Mouse (Mus musculus): ENCODE data around the gene Josd2. TPM values are rescaled to one million over a fixed set of nuclear protein-coding genes. Genes with fewer than 3 reads are reported as not detected.
A peak's percentile ranks its signal among the peaks of the same experiment; 100 is the strongest.

The Josd2 gene
- polyA plus RNA-seq, 1 experiment = 124 TPM

- Histone ChIP-seq H3K4me1 (ENCODE audit: control insufficient read depth, insufficient read depth, insufficient read length) (0 out of 2 replicates have a peak, but pooled peaks cover 4% of the 10 kb centered on the region), H3K4me3 (ENCODE audit: extremely low read depth, insufficient read depth, insufficient read length) (no peak overlapping the region), H3K27ac (ENCODE audit: insufficient read depth, low read length) (no peak overlapping the region), H3K27me3 (ENCODE audit: control insufficient read depth, insufficient read depth, low read length) (peaks cover 5% of the 10 kb centered on the region; the same call in 1 of the 2 replicates), H3K36me3 (ENCODE audit: control insufficient read depth, insufficient read depth, low read length) (no peaks in the 10 kb centered on the region)
- no peak for TF ChIP-seq POLR2A (IDR thresholded peaks at IDR 0.05; ENCODE audit: low read depth, low read length)
- TF ChIP-seq CTCF (IDR thresholded peaks at IDR 0.05; ENCODE audit: extremely low read depth, insufficient read depth, insufficient read length, insufficient replicate concordance) = no peak
- 38% methylated on average over 9 of the region's 9 CpGs for WGBS
- no peak for DNase-seq (ENCODE audit: low read depth in 1 of 2, low spot score in 2 of 2)
These were observed 5.3 kb downstream of the Josd2 start for GRCm38 (mm10) chr7:44472961-44473646.

DNA sequence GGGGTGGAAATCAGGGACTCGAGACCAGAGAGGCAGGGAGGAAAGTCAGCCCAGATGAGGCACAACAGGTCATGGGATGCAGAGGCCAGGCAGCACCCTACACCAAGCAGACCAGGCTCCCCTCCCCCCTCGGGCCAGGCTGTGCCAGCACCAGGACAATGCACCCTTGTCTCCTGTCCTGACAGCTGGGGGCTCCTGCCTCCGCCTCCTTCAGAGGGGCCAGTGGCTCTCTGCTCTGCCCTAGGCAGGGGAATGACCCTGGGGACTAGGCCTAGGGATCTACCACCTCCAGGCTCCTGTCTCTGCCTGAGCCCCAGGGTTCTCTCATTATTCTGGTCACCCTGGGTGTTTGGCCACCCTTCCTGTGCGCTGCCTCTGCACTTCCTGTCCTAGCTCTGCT, 6.6 kb downstream of the Josd2 start:
- no peak for DNase-seq (ENCODE audit: low read depth in 1 of 2, low spot score in 2 of 2)
- TF ChIP-seq POLR2A (IDR thresholded peaks at IDR 0.05; ENCODE audit: low read depth, low read length) (no peak), CTCF (IDR thresholded peaks at IDR 0.05; ENCODE audit: extremely low read depth, insufficient read depth, insufficient read length, insufficient replicate concordance) (no peak)
- Histone ChIP-seq H3K4me3 (ENCODE audit: extremely low read depth, insufficient read depth, insufficient read length) (no peak overlapping the region), H3K4me1 (ENCODE audit: control insufficient read depth, insufficient read depth, insufficient read length) (no peaks in the 10 kb centered on the region), H3K36me3 (ENCODE audit: control insufficient read depth, insufficient read depth, low read length) (no peaks in the 10 kb centered on the region), H3K27ac (ENCODE audit: insufficient read depth, low read length) (no peak overlapping the region), H3K27me3 (ENCODE audit: control insufficient read depth, insufficient read depth, low read length) (peaks cover 5% of the 10 kb centered on the region; the same call in 1 of the 2 replicates)
- WGBS = 49% methylated on average over 4 of the region's 4 CpGs

GRCm38 (mm10) chr7:44475046-44475614, 7.3 kb downstream of the Josd2 start:
- Histone ChIP-seq H3K27me3 (ENCODE audit: control insufficient read depth, insufficient read depth, low read length) (peaks cover 5% of the 10 kb centered on the region; the same call in 1 of the 2 replicates), H3K27ac (ENCODE audit: insufficient read depth, low read length) (no peak overlapping the region), H3K4me1 (ENCODE audit: control insufficient read depth, insufficient read depth, insufficient read length) (no peaks in the 10 kb centered on the region), H3K36me3 (ENCODE audit: control insufficient read depth, insufficient read depth, low read length) (no peaks in the 10 kb centered on the region), H3K4me3 (ENCODE audit: extremely low read depth, insufficient read depth, insufficient read length) (no peak overlapping the region)
- TF ChIP-seq POLR2A (IDR thresholded peaks at IDR 0.05; ENCODE audit: low read depth, low read length) (no peak), CTCF (IDR thresholded peaks at IDR 0.05; ENCODE audit: extremely low read depth, insufficient read depth, insufficient read length, insufficient replicate concordance) (no peak)
- DNase-seq (ENCODE audit: low read depth in 1 of 2, low spot score in 2 of 2) = no peak
- 31% methylated on average over 5 of the region's 5 CpGs for WGBS

- WGBS = 65% methylated on average over 3 of the region's 3 CpGs
These were observed 15.2 kb downstream of the Josd2 start for GRCm38 (mm10) chr7:44482836-44483435.

DNA sequence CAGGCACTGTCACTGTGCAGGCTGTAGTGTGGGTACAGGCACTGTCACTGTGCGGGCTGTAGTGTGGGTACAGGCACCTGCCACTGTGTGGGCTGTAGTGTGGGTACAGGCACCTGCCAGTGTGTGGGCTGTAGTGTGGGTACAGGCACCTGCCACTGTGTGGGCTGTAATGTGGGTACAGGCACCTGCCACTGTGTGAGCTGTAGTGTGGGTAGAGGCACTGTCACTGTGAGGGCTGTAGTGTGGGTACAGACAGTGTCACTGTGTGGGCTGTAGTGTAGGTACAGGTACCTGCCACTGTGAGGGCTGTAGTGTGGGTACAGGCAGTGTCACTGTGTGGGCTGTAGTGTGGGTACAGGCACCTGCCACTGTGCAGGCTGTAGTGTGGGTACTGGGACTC, 16.3 kb downstream of the Josd2 start:
- no peak for TF ChIP-seq CTCF (IDR thresholded peaks at IDR 0.05; ENCODE audit: extremely low read depth, insufficient read depth, insufficient read length, insufficient replicate concordance)
- TF ChIP-seq POLR2A (IDR thresholded peaks at IDR 0.05; ENCODE audit: low read depth, low read length) = no peak
- no peak for DNase-seq (ENCODE audit: low read depth in 1 of 2, low spot score in 2 of 2)
- no peaks in the 10 kb centered on the region for H3K27me3 ChIP-seq (ENCODE audit: control insufficient read depth, insufficient read depth, low read length)
- H3K27ac ChIP-seq (ENCODE audit: insufficient read depth, low read length) = no peak overlapping the region
- H3K4me3 ChIP-seq (ENCODE audit: extremely low read depth, insufficient read depth, insufficient read length) = no peak overlapping the region
- H3K36me3 ChIP-seq (ENCODE audit: control insufficient read depth, insufficient read depth, low read length) = peaks cover 4% of the 10 kb centered on the region; the same call in 1 of the 2 replicates
- no peaks in the 10 kb centered on the region for H3K4me1 ChIP-seq (ENCODE audit: control insufficient read depth, insufficient read depth, insufficient read length)
- WGBS = 95% methylated on average over 1 of the region's 1 CpGs

More at GRCm38 (mm10) chr7:44482836-44483435, 15.2 kb downstream of the Josd2 start:
- Histone ChIP-seq H3K27me3 (ENCODE audit: control insufficient read depth, insufficient read depth, low read length) (no peaks in the 10 kb centered on the region), H3K4me1 (ENCODE audit: control insufficient read depth, insufficient read depth, insufficient read length) (no peaks in the 10 kb centered on the region), H3K4me3 (ENCODE audit: extremely low read depth, insufficient read depth, insufficient read length) (no peak overlapping the region), H3K27ac (ENCODE audit: insufficient read depth, low read length) (no peak overlapping the region), H3K36me3 (ENCODE audit: control insufficient read depth, insufficient read depth, low read length) (peaks cover 3% of the 10 kb centered on the region; the same call in 1 of the 2 replicates)
- no peak for DNase-seq (ENCODE audit: low read depth in 1 of 2, low spot score in 2 of 2)
- TF ChIP-seq POLR2A (IDR thresholded peaks at IDR 0.05; ENCODE audit: low read depth, low read length) = no peak
- TF ChIP-seq CTCF (IDR thresholded peaks at IDR 0.05; ENCODE audit: extremely low read depth, insufficient read depth, insufficient read length, insufficient replicate concordance) = no peak

GRCm38 (mm10) chr7:44484841-44485571, 17.2 kb downstream of the Josd2 start:
- H3K4me3 ChIP-seq (ENCODE audit: extremely low read depth, insufficient read depth, insufficient read length) = no peak overlapping the region
- DNase-seq (ENCODE audit: low read depth in 1 of 2, low spot score in 2 of 2) = peak; percentile 60 to 67
- no peak overlapping the region for H3K27ac ChIP-seq (ENCODE audit: insufficient read depth, low read length)
- 47% methylated on average over 5 of the region's 5 CpGs for WGBS
- TF ChIP-seq POLR2A (IDR thresholded peaks at IDR 0.05; ENCODE audit: low read depth, low read length) (no peak), CTCF (IDR thresholded peaks at IDR 0.05; ENCODE audit: extremely low read depth, insufficient read depth, insufficient read length, insufficient replicate concordance) (peak; percentile 89; the same call in 1 of the 2 replicates)
- H3K27me3 ChIP-seq (ENCODE audit: control insufficient read depth, insufficient read depth, low read length) = no peaks in the 10 kb centered on the region
- peaks cover 7% of the 10 kb centered on the region; the same call in 1 of the 2 replicates for H3K36me3 ChIP-seq (ENCODE audit: control insufficient read depth, insufficient read depth, low read length)
- no peaks in the 10 kb centered on the region for H3K4me1 ChIP-seq (ENCODE audit: control insufficient read depth, insufficient read depth, insufficient read length)

All from spleen, adult 2 months (tissue).